Mouse (Mus musculus): ENCODE results near the gene Arpc5.

DNA sequence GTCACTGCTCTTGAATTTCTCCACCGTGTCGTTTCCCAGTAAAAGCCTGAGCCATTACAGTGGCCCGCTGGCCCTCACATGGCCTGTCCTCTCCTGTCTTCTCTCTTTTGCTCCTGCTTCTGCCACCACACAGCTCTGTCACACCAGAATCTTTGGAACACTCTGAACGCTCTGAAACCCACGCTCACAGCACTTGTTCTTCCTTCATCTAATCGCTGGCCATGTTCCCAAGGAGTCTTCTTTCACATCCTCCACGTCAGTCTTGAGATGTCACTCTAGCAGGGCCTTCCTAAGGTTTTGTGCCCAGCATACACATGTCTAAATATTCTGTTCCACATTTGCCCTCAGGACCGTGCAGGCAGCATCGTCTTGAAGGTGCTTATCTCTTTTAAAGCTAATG is 4.7 kb downstream of the Arpc5 start:
- no peak for TF ChIP-seq CTCF (IDR thresholded peaks at IDR 0.05; ENCODE audit: low read depth, low read length)
- TF ChIP-seq POLR2AphosphoS5 (IDR thresholded peaks at IDR 0.05; ENCODE audit: insufficient replicate concordance, low read depth, low read length) = no peak
- no peak for TF ChIP-seq GATA1 (IDR thresholded peaks at IDR 0.05; ENCODE audit: borderline replicate concordance, low read length)
